Mouse (Mus musculus) lung, embryonic 14.5 days (tissue): ENCODE results near the gene Kctd19. TPM values are rescaled to one million over a fixed set of nuclear protein-coding genes. Genes with fewer than 3 reads are reported as not detected.

Experiments used
- ATAC-seq: fragments of 200-750 bp; cut with Nextera tagmentation; 2 replicates; pipeline ENCODE4 v1.8.0; 2017; ENCODE audit warnings: mild to moderate bottlenecking, moderate TSS enrichment, moderate library complexity; ENCODE audit not compliant: insufficient read depth
- DNase-seq: peaks from one replicate; pipeline ENCODE4 v3.0.0-alpha.2; 2015
- H3K27ac ChIP-seq: fragments of 300-500 bp; sonication (generic); 2 replicates; pipeline ENCODE4 v1.5.1; 2014; ENCODE audit warnings: low read depth, mild to moderate bottlenecking, moderate library complexity
- H3K27me3 ChIP-seq: fragments of 300-500 bp; sonication (generic); 2 replicates; pipeline ENCODE4 v1.6.1; 2014; ENCODE audit warnings: low read length, control low read depth; ENCODE audit not compliant: insufficient read depth
- H3K36me3 ChIP-seq: fragments of 300-500 bp; sonication (generic); 2 replicates; pipeline ENCODE4 v1.6.1; 2014; ENCODE audit warnings: control low read depth; ENCODE audit not compliant: insufficient read depth
- H3K4me1 ChIP-seq: fragments of 300-500 bp; sonication (generic); 2 replicates; pipeline ENCODE4 v1.6.1; 2014; ENCODE audit warnings: antibody characterized with exemption, control low read depth; ENCODE audit not compliant: insufficient read depth
- H3K4me2 ChIP-seq: fragments of 300-500 bp; sonication (generic); 2 replicates; pipeline ENCODE4 v1.6.1; 2014; ENCODE audit warnings: mild to moderate bottlenecking
- H3K4me3 ChIP-seq: fragments of 300-500 bp; sonication (generic); 2 replicates; pipeline ENCODE4 v1.5.1; 2014; ENCODE audit warnings: low read depth, low read length
- H3K9ac ChIP-seq: fragments of 300-500 bp; sonication (generic); 2 replicates; pipeline ENCODE4 v1.6.1; 2014
- H3K9me3 ChIP-seq: fragments of 300-500 bp; sonication (generic); 2 replicates; pipeline ENCODE4 v1.6.1; 2016; ENCODE audit warnings: low read depth, low read length, control low read depth
- CTCF ChIP-seq: IDR thresholded peaks from 2 replicates; pipeline ENCODE4 v1.5.1; 2016; ENCODE audit warnings: antibody characterized with exemption, low read depth
- WGBS: fragments of 180-500 bp; shearing (Covaris S2); extraction: QIAGEN DNeasy Blood & Tissue Kit; methylation state at CpG from one replicate; pipeline ENCODE4 v1.1.7; 2014; 5-methylcytosine and 5-hydroxymethylcytosine counted together
- polyA plus RNA-seq: library from polyadenylated mRNA; unstranded; fragments of >200 nt; fragmentation: Nextera tagmentation; extraction: Ambion mirVana; gene quantifications from 2 replicates; pipeline ENCODE4 v1.2.1, GENCODE M21; 2014

Kctd19 gene
- polyA plus RNA-seq, 1 experiment from 2014 or later = 0.32 TPM

GRCm38 (mm10) chr8:105359646-105360045 lies 53.7 kb downstream of the Kctd19 start:
- Histone ChIP-seq H3K27ac (no peak overlapping the region), H3K36me3 (peaks cover 60% of the 10 kb centered on the region), H3K4me1 (0 out of 2 replicates have a peak, but pooled peaks cover 4% of the 10 kb centered on the region), H3K27me3 (no peaks in the 10 kb centered on the region), H3K9ac (no peak overlapping the region), H3K4me3 (no peak overlapping the region), H3K9me3 (no peaks in the 10 kb centered on the region), H3K4me2 (no peak overlapping the region)
- peak; percentile 51; the same call in 1 of the 2 replicates for ATAC-seq
- DNase-seq = peak; percentile 79
- WGBS = 31% methylated on average over 4 of the region's 4 CpGs
- peak; percentile 65 for TF ChIP-seq CTCF

DNA sequence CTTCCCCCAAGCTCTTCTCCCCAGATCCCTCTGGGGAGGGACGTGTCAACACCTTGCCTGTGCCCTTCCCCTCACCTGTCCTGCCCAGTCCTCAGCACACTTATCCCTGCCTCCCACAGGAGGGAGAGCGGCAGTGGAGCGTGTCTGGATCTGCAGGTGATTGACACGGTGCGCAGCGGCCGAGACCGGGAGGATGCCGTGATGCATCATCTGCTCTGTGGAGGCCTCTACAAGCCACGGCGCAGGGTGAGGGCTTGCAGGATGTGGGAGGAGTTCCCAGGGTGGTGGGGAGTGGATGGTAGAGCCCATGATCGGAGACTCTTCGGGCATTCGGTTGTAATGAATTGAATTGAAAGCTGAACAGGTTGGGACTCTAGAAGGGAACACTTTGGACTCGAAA lies 54.1 kb downstream of the Kctd19 start:
- DNase-seq (no peak), ATAC-seq (no peak)
- no peak overlapping the region for H3K27ac ChIP-seq
- H3K9ac ChIP-seq = no peak overlapping the region
- H3K4me3 ChIP-seq = no peak overlapping the region
- H3K9me3 ChIP-seq = no peaks in the 10 kb centered on the region
- no peaks in the 10 kb centered on the region for H3K27me3 ChIP-seq
- TF ChIP-seq CTCF = no peak
- 55% methylated on average over 15 of the region's 15 CpGs for WGBS
- H3K36me3 ChIP-seq = peaks cover 59% of the 10 kb centered on the region
- no peak overlapping the region for H3K4me2 ChIP-seq
- H3K4me1 ChIP-seq = 0 out of 2 replicates have a peak, but pooled peaks cover 4% of the 10 kb centered on the region

DNA sequence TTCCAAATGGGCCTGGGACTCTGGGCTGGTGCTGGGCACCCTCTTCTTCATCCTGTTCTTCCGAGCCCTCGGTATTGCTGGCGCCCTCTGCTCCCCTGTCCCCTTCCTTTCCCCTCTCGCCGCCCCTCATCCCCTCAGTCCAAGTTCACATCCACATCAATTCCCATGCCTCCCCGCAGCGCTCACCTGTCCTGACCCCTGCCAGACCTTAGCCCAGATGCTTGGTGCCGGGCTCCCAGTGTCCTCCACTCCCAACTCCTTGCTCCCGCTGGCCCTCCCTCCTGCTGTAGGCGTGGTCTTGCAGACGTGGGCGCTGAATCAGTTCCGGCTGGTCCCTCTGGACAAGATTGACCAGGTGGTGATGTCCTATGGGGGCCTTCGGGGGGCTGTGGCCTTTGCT lies 56.6 kb downstream of the Kctd19 start:
- no peak for DNase-seq
- H3K4me2 ChIP-seq = no peak overlapping the region
- H3K9ac ChIP-seq = no peak overlapping the region
- no peak for ATAC-seq
- H3K36me3 ChIP-seq = peaks cover 53% of the 10 kb centered on the region
- TF ChIP-seq CTCF = no peak
- H3K4me3 ChIP-seq = no peak overlapping the region
- H3K27me3 ChIP-seq = no peaks in the 10 kb centered on the region
- no peaks in the 10 kb centered on the region for H3K4me1 ChIP-seq
- 79% methylated on average over 14 of the region's 14 CpGs for WGBS
- no peak overlapping the region for H3K27ac ChIP-seq
- no peaks in the 10 kb centered on the region for H3K9me3 ChIP-seq

- ATAC-seq (no peak), DNase-seq (no peak)
- Histone ChIP-seq H3K36me3 (peaks cover 50% of the 10 kb centered on the region), H3K4me2 (no peak overlapping the region), H3K27ac (no peak overlapping the region), H3K9ac (no peak overlapping the region), H3K4me3 (no peak overlapping the region), H3K27me3 (no peaks in the 10 kb centered on the region), H3K4me1 (no peaks in the 10 kb centered on the region), H3K9me3 (no peaks in the 10 kb centered on the region)
- 68% methylated on average over 26 of the region's 26 CpGs for WGBS
- no peak for TF ChIP-seq CTCF
Observed at GRCm38 (mm10) chr8:105355179-105356024, 57.9 kb downstream of the Kctd19 start.

DNA sequence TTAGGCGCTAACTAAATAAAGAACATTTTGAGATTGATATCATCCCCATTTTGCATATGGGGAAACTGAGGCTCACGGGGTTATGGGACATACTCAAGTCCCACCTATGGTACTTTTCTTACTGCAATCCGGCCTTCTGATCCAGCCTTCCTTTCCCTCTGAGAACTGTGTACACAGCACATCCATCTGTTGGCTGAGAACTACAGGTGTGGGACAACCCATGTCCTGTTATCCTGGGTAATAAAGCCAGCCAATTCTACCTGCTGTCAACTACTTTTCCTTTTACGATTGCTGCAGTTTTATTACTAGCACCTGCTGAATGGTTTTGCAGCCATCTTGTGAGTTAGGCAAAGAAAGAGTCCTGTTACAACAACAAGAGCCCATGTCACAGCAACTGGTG lies 58.8 kb downstream of the Kctd19 start:
- Histone ChIP-seq H3K27ac (no peak overlapping the region), H3K4me3 (no peak overlapping the region)

GRCm38 (mm10) chr8:105353583-105354135 lies 59.6 kb downstream of the Kctd19 start:
- 67% methylated on average over 8 of the region's 8 CpGs for WGBS
- Histone ChIP-seq H3K9ac (no peak overlapping the region), H3K36me3 (peaks cover 43% of the 10 kb centered on the region), H3K4me2 (no peak overlapping the region), H3K4me1 (no peaks in the 10 kb centered on the region), H3K4me3 (no peak overlapping the region), H3K9me3 (no peaks in the 10 kb centered on the region), H3K27ac (no peak overlapping the region), H3K27me3 (peaks cover 4% of the 10 kb centered on the region; the same call in 1 of the 2 replicates)
- no peak for DNase-seq
- TF ChIP-seq CTCF = no peak
- ATAC-seq = no peak

More for the DNA sequence above, 58.8 kb downstream of the Kctd19 start:
- Histone ChIP-seq H3K4me2 (no peak overlapping the region), H3K9me3 (no peaks in the 10 kb centered on the region), H3K27me3 (0 out of 2 replicates have a peak, but pooled peaks cover 3% of the 10 kb centered on the region), H3K9ac (no peak overlapping the region), H3K4me1 (no peaks in the 10 kb centered on the region), H3K36me3 (peaks cover 49% of the 10 kb centered on the region)
- DNase-seq = no peak
- TF ChIP-seq CTCF = no peak
- no peak for ATAC-seq
- 88% methylated on average over 4 of the region's 4 CpGs for WGBS

DNA sequence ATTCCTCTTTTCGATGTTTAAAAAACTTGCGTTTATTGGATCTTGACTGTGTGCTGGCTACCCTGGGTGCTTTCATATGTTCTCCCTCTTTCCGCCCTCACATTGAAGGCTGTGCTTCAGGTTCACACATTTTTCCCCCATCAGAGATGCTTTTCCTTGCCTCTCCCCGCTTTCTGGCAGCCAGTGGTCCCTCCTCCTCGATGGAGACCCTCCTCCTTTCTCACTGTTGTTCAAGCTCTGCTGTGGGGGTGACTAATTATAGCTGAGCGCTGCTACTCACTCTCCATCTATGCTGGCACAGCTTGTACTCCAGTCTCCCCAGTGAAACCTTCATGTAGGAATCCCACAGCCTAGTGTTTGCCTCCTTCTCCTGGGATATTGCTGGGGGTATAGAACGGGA lies 63.1 kb downstream of the Kctd19 start:
- peaks cover 4% of the 10 kb centered on the region; the same call in 1 of the 2 replicates for H3K27me3 ChIP-seq
- H3K4me2 ChIP-seq = peak overlapping the region; percentile 90
- ATAC-seq (no peak), DNase-seq (peak; percentile 31)
- H3K9ac ChIP-seq = peak overlapping the region; percentile 75
- peak overlapping the region; percentile 84 for H3K4me3 ChIP-seq
- H3K36me3 ChIP-seq = peaks cover 12% of the 10 kb centered on the region; the same call in 1 of the 2 replicates
- H3K4me1 ChIP-seq = peaks cover 10% of the 10 kb centered on the region
- WGBS = 33% methylated on average over 7 of the region's 7 CpGs
- no peak for TF ChIP-seq CTCF
- H3K9me3 ChIP-seq = no peaks in the 10 kb centered on the region
- H3K27ac ChIP-seq = no peak overlapping the region; the same call in 1 of the 2 replicates
